Mouse (Mus musculus) embryo, embryonic 9.5 days (tissue): ENCODE data around the gene Gm28308.

Experiments used
- DNase-seq: peaks from one replicate; pipeline ENCODE4 v3.0.0-alpha.2; 2017; ENCODE audit errors: extremely low spot score

Gm28308 gene

GRCm38 (mm10) chr6:52232568-52232965, 19.4 kb upstream of the Gm28308 start:
- no peak for DNase-seq

GRCm38 (mm10) chr6:52231885-52232567, 18.9 kb upstream of the Gm28308 start:
- DNase-seq = no peak

GRCm38 (mm10) chr6:52230516-52231165, 17.5 kb upstream of the Gm28308 start, which contains the start of gene Hoxa9:
TSS of gene Hoxa9 (minus strand) at chr6:52231089.
- DNase-seq = no peak

GRCm38 (mm10) chr6:52229558-52230416, 16.6 kb upstream of the Gm28308 start:
- DNase-seq = no peak

- no peak for DNase-seq
Measured at GRCm38 (mm10) chr6:52228475-52229465, 15.6 kb upstream of the Gm28308 start.

GRCm38 (mm10) chr6:52227470-52228222, 14.5 kb upstream of the Gm28308 start:
- DNase-seq = no peak

GRCm38 (mm10) chr6:52226569-52227257, 13.6 kb upstream of the Gm28308 start:
- DNase-seq = no peak

- no peak for DNase-seq
Measured at GRCm38 (mm10) chr6:52225612-52226568, 12.8 kb upstream of the Gm28308 start.

GRCm38 (mm10) chr6:52224895-52225611, 11.9 kb upstream of the Gm28308 start:
- no peak for DNase-seq

GRCm38 (mm10) chr6:52223939-52224760, 11.0 kb upstream of the Gm28308 start:
- no peak for DNase-seq

GRCm38 (mm10) chr6:52222729-52223128, 9.6 kb upstream of the Gm28308 start:
- DNase-seq = no peak

- no peak for DNase-seq
Measured at GRCm38 (mm10) chr6:52221993-52222685, 9.0 kb upstream of the Gm28308 start.

GRCm38 (mm10) chr6:52221337-52221992, 8.3 kb upstream of the Gm28308 start, which contains the start of gene Hoxa7:
TSS of gene Hoxa7 (minus strand) at chr6:52221854.
- peak; percentile 92 for DNase-seq

GRCm38 (mm10) chr6:52220865-52221310, 7.7 kb upstream of the Gm28308 start:
- DNase-seq = no peak

- no peak for DNase-seq
Measured at GRCm38 (mm10) chr6:52220003-52220864, 7.1 kb upstream of the Gm28308 start.
